ENCODE assay signal across 11 mouse cellular contexts in genomic region chr5:24053245-24054190, GRCm38 (mm10). TPM values are rescaled to one million over a fixed set of nuclear protein-coding genes. Genes with fewer than 3 reads are reported as not detected.
DNase-seq lines count a peak whose midpoint lies in the region; ATAC-seq lines count a peak whose summit lies in the region.
"Had no signal": no experiment of that assay in that cellular context is flagged by ENCODE, and none has a peak within 500 bp of the region (broad histone marks: within the 10 kb centered on the region; RNA-seq: fewer than 3 reads in every experiment).

No protein-coding gene starts in this region.

- H3K27ac ChIP-seq in forebrain, embryonic 12.5 days, result peak overlapping the region; percentile 19; the same call in 1 of the 2 replicates
- no peak overlapping the region for H3K27ac ChIP-seq in forebrain, embryonic 16.5 days (ENCODE audit: low read length)
- H3K27ac ChIP-seq: limb, embryonic 15.5 days had no signal

- H3K27me3 ChIP-seq in forebrain, embryonic 12.5 days, result peaks cover 3% of the 10 kb centered on the region; the same call in 1 of the 2 replicates
- no peaks in the 10 kb centered on the region for H3K27me3 ChIP-seq in forebrain, embryonic 16.5 days (replicated peaks; ENCODE audit: control insufficient read depth, insufficient read depth, low read length)
- H3K27me3 ChIP-seq: limb, embryonic 15.5 days had no signal

- H3K9me3 ChIP-seq in forebrain, embryonic 12.5 days, result peaks cover 4% of the 10 kb centered on the region; the same call in 1 of the 2 replicates
- H3K9me3 ChIP-seq in forebrain, embryonic 16.5 days (ENCODE audit: control insufficient read depth, low read length), result no peaks in the 10 kb centered on the region
- H3K9me3 ChIP-seq: limb, embryonic 15.5 days had no signal

- no peaks in the 10 kb centered on the region for H3K4me1 ChIP-seq in forebrain, embryonic 12.5 days
- peaks cover 5% of the 10 kb centered on the region for H3K4me1 ChIP-seq in forebrain, embryonic 16.5 days (replicated peaks; ENCODE audit: control insufficient read depth, insufficient read depth, low read length)

- no peak overlapping the region for H3K4me2 ChIP-seq in forebrain, embryonic 12.5 days
- H3K4me2 ChIP-seq in forebrain, embryonic 16.5 days (ENCODE audit: low read length), result no peak overlapping the region
- H3K4me2 ChIP-seq: limb, embryonic 15.5 days had no signal

- no peak for ATAC-seq in forebrain, embryonic 12.5 days (ENCODE audit: low FRiP score)
- ATAC-seq in forebrain, embryonic 16.5 days, result no peak
- ATAC-seq in erythroblast, adult 5-6 weeks (replicated peaks; ENCODE audit: low FRiP score, poor library complexity, severe bottlenecking), result peak; percentile 76

- peak; percentile 73 for DNase-seq in 3T3-L1 (ENCODE audit: low read depth, low spot score)
- DNase-seq in kidney, postnatal 10 days, result peak; percentile 62
- no peak for DNase-seq in right cerebral cortex, postnatal 36 days (ENCODE audit: low spot score in 2 of 2)
- no peak for DNase-seq in neural tube, embryonic 10.5 days (ENCODE audit: extremely low spot score, low spot score)
- DNase-seq in yolk sac, embryonic 10.5 days (ENCODE audit: low spot score), result no peak
- DNase-seq: cerebellum, adult 11-12 months; gastrocnemius, postnatal 25 days had no signal

- 55% methylated on average over 9 of the region's 9 CpGs for WGBS in forebrain, embryonic 12.5 days
- WGBS in forebrain, embryonic 16.5 days, result 25% methylated on average over 9 of the region's 9 CpGs

- H3K9ac ChIP-seq in forebrain, embryonic 12.5 days, result no peak overlapping the region
- H3K9ac ChIP-seq in forebrain, embryonic 16.5 days (replicated peaks; ENCODE audit: low read depth, low read length), result no peak overlapping the region
- H3K9ac ChIP-seq: limb, embryonic 15.5 days had no signal

- H3K4me3 ChIP-seq in forebrain, embryonic 12.5 days (replicated peaks), result no peak overlapping the region
- no peak overlapping the region for H3K4me3 ChIP-seq in forebrain, embryonic 16.5 days (replicated peaks; ENCODE audit: low read length)
- H3K4me3 ChIP-seq: limb, embryonic 15.5 days had no signal

- no peaks in the 10 kb centered on the region for H3K36me3 ChIP-seq in forebrain, embryonic 12.5 days (replicated peaks)
- no peaks in the 10 kb centered on the region for H3K36me3 ChIP-seq in forebrain, embryonic 16.5 days (ENCODE audit: control insufficient read depth, insufficient read depth)
- H3K36me3 ChIP-seq: limb, embryonic 15.5 days had no signal

RNA-seq across cellular contexts. Expression of gene Fam126a, which starts 23.0 kb away (rescaled TPM):
- polyA plus RNA-seq in forebrain, embryonic 12.5 days (2016; fragmentation: Nextera tagmentation; extraction: Ambion mirVana), result 52.3 and 55.8 TPM in 2 replicates
- 49.9 and 60.2 TPM in 2 replicates for polyA plus RNA-seq in forebrain, embryonic 16.5 days (2015; fragmentation: Nextera tagmentation; extraction: Ambion mirVana)
- 255 and 281 TPM in 2 replicates for total RNA-seq in erythroblast, adult 5-6 weeks (2015; ENCODE audit: low replicate concordance)
- total RNA-seq in erythroblast, adult 5-6 weeks (2017; ENCODE audit: low replicate concordance), result 210 and 266 TPM in 2 replicates

RNA-seq across cellular contexts. Expression of gene Klhl7, which starts 46.9 kb away (rescaled TPM):
- polyA plus RNA-seq in forebrain, embryonic 12.5 days (2016; fragmentation: Nextera tagmentation; extraction: Ambion mirVana), result 147 and 156 TPM in 2 replicates
- polyA plus RNA-seq in forebrain, embryonic 16.5 days (2015; fragmentation: Nextera tagmentation; extraction: Ambion mirVana), result 205 and 238 TPM in 2 replicates
- 129 and 174 TPM in 2 replicates for total RNA-seq in erythroblast, adult 5-6 weeks (2015; ENCODE audit: low replicate concordance)
- 149 and 157 TPM in 2 replicates for total RNA-seq in erythroblast, adult 5-6 weeks (2017; ENCODE audit: low replicate concordance)

Comparison
In these comparisons a context has a peak if more than half of its experiments do, and no peak if none do; other contexts are left out.
1. DNase-seq: peak in 3T3-L1 (single experiment) and kidney, postnatal 10 days (single experiment); none in right cerebral cortex, postnatal 36 days (0 of 2), neural tube, embryonic 10.5 days (single experiment) and yolk sac, embryonic 10.5 days (single experiment).